Mouse (Mus musculus) C2C12 (cell line): ENCODE measurements around the gene Cdk19.

Experiments
- CEBPB ChIP-seq: IDR thresholded peaks from one replicate; pipeline ENCODE4 v1.6.1; 2011; ENCODE audit warnings: low read depth, mild to moderate bottlenecking, control low read depth, moderate library complexity
- CTCF ChIP-seq: IDR thresholded peaks from one replicate; pipeline ENCODE4 v1.5.1; 2011; ENCODE audit not compliant: control insufficient read depth, insufficient read depth, insufficient read length
- MAX ChIP-seq: IDR thresholded peaks from one replicate; pipeline ENCODE4 v1.6.1; 2011; ENCODE audit warnings: mild to moderate bottlenecking, control low read depth
- MYOG ChIP-seq: IDR thresholded peaks from one replicate; pipeline ENCODE4 v1.6.1; 2011; ENCODE audit not compliant: control insufficient read depth, insufficient read length; ENCODE audit errors: extremely low read depth

- TF ChIP-seq MAX = no peak
- no peak for TF ChIP-seq CTCF
- no peak for TF ChIP-seq MYOG
- TF ChIP-seq CEBPB = no peak
These were observed 67.3 kb downstream of the Cdk19 start for GRCm38 (mm10) chr10:40406655-40407054.
